10 mouse cellular contexts compared by ENCODE assay signal in genomic region chr9:50425866-50426495, GRCm38 (mm10).
A peak's percentile ranks its signal among the peaks of the same experiment; 100 is the strongest.
DNase-seq lines count a peak whose midpoint lies in the region; ATAC-seq and TF ChIP-seq lines count a peak whose summit lies in the region.
"Had no signal": no experiment of that assay in that cellular context is flagged by ENCODE, and none has a peak within 500 bp of the region (broad histone marks: within the 10 kb centered on the region; RNA-seq: fewer than 3 reads in every experiment).

No protein-coding gene starts in this region.

- no peak overlapping the region for H3K4me3 ChIP-seq in intestine, postnatal 0 days (ENCODE audit: low read depth, low read length)
- no peak overlapping the region for H3K4me3 ChIP-seq in intestine, embryonic 15.5 days (replicated peaks)
- no peak overlapping the region for H3K4me3 ChIP-seq in bone marrow, adult 2 months (replicated peaks; ENCODE audit: control insufficient read depth, low read depth, low read length)
- no peak overlapping the region for H3K4me3 ChIP-seq in forebrain, embryonic 13.5 days
- H3K4me3 ChIP-seq: heart, embryonic 12.5 days had no signal

- no peaks in the 10 kb centered on the region for H3K9me3 ChIP-seq in intestine, postnatal 0 days (ENCODE audit: control insufficient read depth)
- H3K9me3 ChIP-seq in intestine, embryonic 15.5 days: no peaks in the 10 kb centered on the region
- H3K9me3 ChIP-seq in forebrain, embryonic 13.5 days (replicated peaks): no peaks in the 10 kb centered on the region

- no peaks in the 10 kb centered on the region for H3K4me1 ChIP-seq in intestine, postnatal 0 days (replicated peaks; ENCODE audit: control insufficient read depth, insufficient read depth, low read length)
- no peaks in the 10 kb centered on the region for H3K4me1 ChIP-seq in intestine, embryonic 15.5 days (replicated peaks)
- H3K4me1 ChIP-seq in bone marrow, adult 2 months (ENCODE audit: control insufficient read depth, insufficient read depth, low read length): no peaks in the 10 kb centered on the region
- H3K4me1 ChIP-seq in forebrain, embryonic 13.5 days: no peaks in the 10 kb centered on the region
- H3K4me1 ChIP-seq: heart, embryonic 12.5 days had no signal

- 39% methylated on average over 4 of the region's 4 CpGs for WGBS in intestine, postnatal 0 days
- 35% methylated on average over 4 of the region's 4 CpGs for WGBS in intestine, embryonic 15.5 days
- WGBS in bone marrow, adult 2 months: 47% methylated on average over 4 of the region's 4 CpGs
- 51% methylated on average over 4 of the region's 4 CpGs for WGBS in forebrain, embryonic 13.5 days

- TF ChIP-seq POLR2A in bone marrow, adult 2 months (IDR thresholded peaks at IDR 0.05; ENCODE audit: borderline replicate concordance, control insufficient read depth, low read depth, low read length): no peak

- H3K27ac ChIP-seq in intestine, postnatal 0 days (ENCODE audit: low read depth, low read length): no peak overlapping the region
- no peak overlapping the region for H3K27ac ChIP-seq in intestine, embryonic 15.5 days
- no peak overlapping the region for H3K27ac ChIP-seq in bone marrow, adult 2 months (ENCODE audit: control insufficient read depth, insufficient read depth, low read depth, low read length, poor library complexity)
- H3K27ac ChIP-seq in forebrain, embryonic 13.5 days: no peak overlapping the region

- no peak overlapping the region for H3K4me2 ChIP-seq in intestine, postnatal 0 days (replicated peaks; ENCODE audit: low read depth)
- no peak overlapping the region for H3K4me2 ChIP-seq in intestine, embryonic 15.5 days (replicated peaks)
- H3K4me2 ChIP-seq in forebrain, embryonic 13.5 days: no peak overlapping the region
- H3K4me2 ChIP-seq: heart, embryonic 12.5 days had no signal

- no peak for ATAC-seq in intestine, postnatal 0 days
- no peak for ATAC-seq in intestine, embryonic 15.5 days
- ATAC-seq in forebrain, embryonic 13.5 days: no peak
- ATAC-seq: intestine, embryonic 16.5 days had no signal

- TF ChIP-seq CTCF in intestine, postnatal 0 days (IDR thresholded peaks at IDR 0.05; ENCODE audit: low read depth): peak; percentile 71
- 0 out of 2 replicates have a peak, but pooled peaks have one; percentile 32 for TF ChIP-seq CTCF in bone marrow, adult 2 months (IDR thresholded peaks at IDR 0.05; ENCODE audit: control insufficient read depth, insufficient read depth, low read length)

- H3K9ac ChIP-seq in intestine, postnatal 0 days (ENCODE audit: low read depth, low read length): no peak overlapping the region
- no peak overlapping the region for H3K9ac ChIP-seq in intestine, embryonic 15.5 days
- H3K9ac ChIP-seq in forebrain, embryonic 13.5 days: no peak overlapping the region
- H3K9ac ChIP-seq: heart, embryonic 12.5 days had no signal

- H3K27me3 ChIP-seq in intestine, postnatal 0 days (replicated peaks; ENCODE audit: control insufficient read depth, insufficient read depth, low read length): no peaks in the 10 kb centered on the region
- no peaks in the 10 kb centered on the region for H3K27me3 ChIP-seq in intestine, embryonic 15.5 days (replicated peaks)
- no peaks in the 10 kb centered on the region; the same call in 1 of the 2 replicates for H3K27me3 ChIP-seq in splenic B cell, adult 2 months (ENCODE audit: control insufficient read depth, insufficient read depth, low read length, poor library complexity, severe bottlenecking)
- H3K27me3 ChIP-seq in forebrain, embryonic 13.5 days: no peaks in the 10 kb centered on the region

- peak; percentile 33 for DNase-seq in thymus, postnatal 0 days (ENCODE audit: low spot score)
- no peak for DNase-seq in thymus, postnatal 10 days (ENCODE audit: low spot score in 2 of 2)
- peak; percentile 4 for DNase-seq in splenic B cell, adult 2 months (ENCODE audit: low read depth, low spot score)
- no peak for DNase-seq in spleen, adult 18-20 months

- no peaks in the 10 kb centered on the region for H3K36me3 ChIP-seq in intestine, postnatal 0 days (ENCODE audit: control insufficient read depth, insufficient read depth)
- no peaks in the 10 kb centered on the region for H3K36me3 ChIP-seq in intestine, embryonic 15.5 days
- H3K36me3 ChIP-seq in splenic B cell, adult 2 months (ENCODE audit: control insufficient read depth, insufficient read depth, low read length, poor library complexity, severe bottlenecking): no peaks in the 10 kb centered on the region
- H3K36me3 ChIP-seq in forebrain, embryonic 13.5 days (ENCODE audit: poor library complexity, severe bottlenecking): no peaks in the 10 kb centered on the region
- H3K36me3 ChIP-seq: heart, embryonic 12.5 days had no signal

Comparison
In these comparisons a context has a peak if more than half of its experiments do, and no peak if none do; other contexts are left out.
1. DNase-seq: peak in thymus, postnatal 0 days (single experiment) and splenic B cell, adult 2 months (single experiment); none in thymus, postnatal 10 days (0 of 2) and spleen, adult 18-20 months (0 of 2).